Mouse (Mus musculus): ENCODE data around the gene Pln. TPM values are rescaled to one million over a fixed set of nuclear protein-coding genes. Genes with fewer than 3 reads are reported as not detected.

Pln gene
- 1,000 to 10,000 TPM; 5,608 to 7,152 TPM for total RNA-seq (2021)
- 9,883 and 19,352 TPM in 2 replicates for polyA plus RNA-seq (2012; rRNA removed)
- long read RNA-seq, transcript Pln-201 (2 exons, 2,334 nt), result major isoform, 1,418 of 6,492 reads
- long read RNA-seq, transcript Pln-205 (2 exons, 531 nt), result minor isoform, 27 of 6,492 reads
- long read RNA-seq, transcript Pln-202 (2 exons, 1,715 nt), result minor isoform, 13 of 6,492 reads
- long read RNA-seq, transcript Pln-204 (3 exons, 771 nt), result minor isoform, 98 of 6,492 reads
- long read RNA-seq, partial matches to known transcripts, result 0 of 6,492 reads
- long read RNA-seq, other reads (novel, unspliced or antisense), result 4,925 of 6,492 reads

DNA sequence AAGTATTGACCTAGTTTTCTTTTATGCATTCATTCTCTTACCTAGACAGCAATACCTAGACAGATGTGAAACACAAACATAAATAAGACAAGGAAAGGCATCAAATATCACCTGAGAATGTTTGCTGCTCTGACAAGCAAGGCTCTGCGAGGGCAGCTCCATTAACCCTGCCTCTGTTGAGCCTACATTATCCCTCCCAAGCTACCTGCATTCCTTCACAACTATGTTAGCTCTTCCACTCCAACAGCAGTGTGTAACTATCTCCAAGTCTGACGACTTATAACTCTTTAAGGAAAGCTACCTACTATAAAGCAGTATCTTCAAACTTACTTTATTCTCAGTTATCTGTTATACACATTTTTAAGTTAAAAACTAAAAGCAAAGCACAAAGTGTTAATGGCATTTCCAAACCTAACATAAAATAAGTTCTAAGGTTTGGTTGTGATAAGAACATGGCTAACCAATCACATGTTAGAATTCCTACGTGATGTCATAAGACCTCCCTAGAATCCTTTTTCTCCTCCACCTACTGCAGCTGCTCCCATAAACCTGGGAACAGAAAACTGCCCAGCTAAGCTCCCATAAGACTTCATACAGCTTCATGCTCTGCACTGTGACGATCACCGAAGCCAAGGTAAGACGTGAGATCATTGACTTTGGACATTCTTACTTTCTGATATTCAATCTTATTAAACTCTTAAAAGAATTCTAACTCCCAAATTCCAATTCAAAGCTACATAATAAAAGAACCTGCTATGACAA is at the start of gene Pln:
Gene Pln, plus strand, starts transcription at position 506 of the 762 bp plus-strand sequence.
- TF ChIP-seq EP300 (IDR thresholded peaks at IDR 0.05; ENCODE audit: insufficient read depth, low read depth, low read length) (0 out of 2 replicates have a peak, but pooled peaks have one; percentile 67), CTCF (IDR thresholded peaks at IDR 0.05) (no peak), POLR2A (IDR thresholded peaks at IDR 0.05; ENCODE audit: insufficient read depth, low read depth, low read length) (peak; percentile 94)
- peaks cover 36% of the 10 kb centered on the region for H3K36me3 ChIP-seq (ENCODE audit: control insufficient read depth, insufficient read depth, low read length)
- H3K79me2 ChIP-seq (replicated peaks; ENCODE audit: control insufficient read depth, insufficient read depth, low read length), result peaks cover 4% of the 10 kb centered on the region; the same call in 1 of the 2 replicates
- H3K4me1 ChIP-seq (ENCODE audit: control insufficient read depth, insufficient read depth, low read length), result peaks cover 14% of the 10 kb centered on the region
- 55% methylated on average over 6 of the region's 6 CpGs for WGBS
- H3K27ac ChIP-seq, result peak within 1 kb of the TSS; percentile 88
- intact Hi-C loops (cut with DNase I), result no loop called here
- H3K9ac ChIP-seq (ENCODE audit: low read depth, low read length), result peak within 1 kb of the TSS; percentile 74; the same call in 1 of the 2 replicates
- DNase-seq, result no peak
- H3K4me3 ChIP-seq, result peak within 1 kb of the TSS; percentile 55
- H3K27me3 ChIP-seq (ENCODE audit: control insufficient read depth, insufficient read depth, low read length), result no peaks in the 10 kb centered on the region

DNA sequence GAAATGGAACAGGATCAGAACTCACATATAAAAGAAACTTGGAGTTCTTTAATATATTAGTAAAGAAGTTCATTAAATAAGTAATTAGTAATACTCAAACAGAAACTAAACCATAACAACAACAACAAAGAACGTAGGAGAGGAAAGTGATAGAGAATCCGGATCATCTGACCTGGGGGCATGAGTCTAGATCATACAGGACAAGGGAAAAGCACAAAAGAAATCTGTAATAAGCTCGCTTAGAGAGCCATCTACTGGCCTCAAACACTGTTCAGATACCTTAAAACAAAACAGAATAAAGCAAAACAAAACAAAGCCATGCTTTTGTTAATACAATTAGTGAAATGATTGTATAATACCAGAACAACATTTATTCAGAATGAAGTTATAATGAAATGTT is 31.6 kb upstream of the Pln start:
- WGBS, result 29% methylated on average over 3 of the region's 3 CpGs
- peak overlapping the region; percentile 48 for H3K27ac ChIP-seq
- intact Hi-C loops (cut with DNase I), result loop anchor here (1.0 to 5.0 kb wide), 3 partner anchors 129 to 217 kb away; no protein-coding TSS in a partner anchor

DNA sequence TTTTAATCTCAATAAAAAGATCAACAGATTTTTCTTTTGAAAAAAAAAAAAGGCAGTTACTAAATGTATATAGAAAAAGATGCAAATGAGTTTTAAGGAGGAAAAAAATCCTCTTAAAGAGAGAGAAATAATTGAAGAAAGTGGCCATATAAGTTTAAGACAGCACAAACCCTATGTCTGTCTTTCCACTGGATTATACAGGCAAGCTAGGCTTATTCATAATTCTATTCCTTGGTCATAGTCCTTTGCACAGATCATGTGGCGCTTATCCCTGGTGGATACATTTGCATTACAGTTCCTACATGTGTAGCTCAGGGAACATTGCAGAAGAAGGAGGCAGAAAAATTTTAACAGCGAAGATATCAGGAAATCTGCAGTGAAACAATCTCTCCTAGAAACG is 30.8 kb upstream of the Pln start:
- 83% methylated on average over 3 of the region's 3 CpGs for WGBS
- TF ChIP-seq EP300 (IDR thresholded peaks at IDR 0.05; ENCODE audit: insufficient read depth, low read depth, low read length) (no peak), CTCF (IDR thresholded peaks at IDR 0.05) (no peak), POLR2A (IDR thresholded peaks at IDR 0.05; ENCODE audit: insufficient read depth, low read depth, low read length) (no peak)
- Histone ChIP-seq H3K4me1 (ENCODE audit: control insufficient read depth, insufficient read depth, low read length) (peaks cover 2% of the 10 kb centered on the region; the same call in 1 of the 2 replicates), H3K27me3 (ENCODE audit: control insufficient read depth, insufficient read depth, low read length) (no peaks in the 10 kb centered on the region), H3K79me2 (replicated peaks; ENCODE audit: control insufficient read depth, insufficient read depth, low read length) (peaks cover 7% of the 10 kb centered on the region), H3K36me3 (ENCODE audit: control insufficient read depth, insufficient read depth, low read length) (peaks cover 33% of the 10 kb centered on the region), H3K27ac (peak overlapping the region; percentile 7; the same call in 1 of the 2 replicates), H3K9ac (ENCODE audit: low read depth, low read length) (no peak overlapping the region), H3K4me3 (no peak overlapping the region)
- no peak for DNase-seq
- intact Hi-C loops (cut with DNase I), result loop anchor here (5.0 kb wide), 1 partner anchor 129 kb away; no protein-coding TSS in a partner anchor

More for the DNA sequence above, 31.6 kb upstream of the Pln start:
- TF ChIP-seq POLR2A (IDR thresholded peaks at IDR 0.05; ENCODE audit: insufficient read depth, low read depth, low read length), result no peak
- TF ChIP-seq CTCF (IDR thresholded peaks at IDR 0.05), result peak; percentile 71
- H3K4me1 ChIP-seq (ENCODE audit: control insufficient read depth, insufficient read depth, low read length), result no peaks in the 10 kb centered on the region; the same call in 1 of the 2 replicates
- peaks cover 33% of the 10 kb centered on the region for H3K36me3 ChIP-seq (ENCODE audit: control insufficient read depth, insufficient read depth, low read length)
- no peak overlapping the region for H3K4me3 ChIP-seq
- no peaks in the 10 kb centered on the region for H3K27me3 ChIP-seq (ENCODE audit: control insufficient read depth, insufficient read depth, low read length)
- peaks cover 5% of the 10 kb centered on the region for H3K79me2 ChIP-seq (replicated peaks; ENCODE audit: control insufficient read depth, insufficient read depth, low read length)
- no peak overlapping the region for H3K9ac ChIP-seq (ENCODE audit: low read depth, low read length)
- DNase-seq, result no peak

DNA sequence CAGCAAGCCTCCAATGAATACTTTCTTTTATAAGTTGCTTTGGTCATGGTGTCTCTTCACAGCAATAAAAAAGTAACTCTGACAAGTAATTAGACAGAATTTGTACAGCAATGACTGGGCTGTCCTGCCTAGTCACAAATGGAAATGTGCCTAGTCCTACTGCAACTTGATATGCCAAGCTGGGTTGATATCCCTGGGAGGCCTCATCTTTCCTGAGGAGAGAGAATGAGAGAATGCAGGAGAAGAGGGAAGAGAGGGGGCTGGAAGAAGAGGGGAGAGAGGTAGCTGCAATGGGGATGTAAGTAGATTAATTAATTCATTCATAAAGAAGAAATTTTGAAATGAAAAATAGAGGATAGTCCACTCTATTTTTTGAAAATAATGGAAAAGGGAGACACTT is 14.1 kb upstream of the Pln start:
- H3K27ac ChIP-seq, result peak overlapping the region; percentile 73; the same call in 1 of the 2 replicates
- no peak overlapping the region for H3K9ac ChIP-seq (ENCODE audit: low read depth, low read length)
- H3K36me3 ChIP-seq (ENCODE audit: control insufficient read depth, insufficient read depth, low read length), result peaks cover 39% of the 10 kb centered on the region
- peaks cover 3% of the 10 kb centered on the region for H3K79me2 ChIP-seq (replicated peaks; ENCODE audit: control insufficient read depth, insufficient read depth, low read length)
- H3K4me1 ChIP-seq (ENCODE audit: control insufficient read depth, insufficient read depth, low read length), result peaks cover 15% of the 10 kb centered on the region
- no peak for DNase-seq
- intact Hi-C loops (cut with DNase I), result no loop called here
- no peaks in the 10 kb centered on the region for H3K27me3 ChIP-seq (ENCODE audit: control insufficient read depth, insufficient read depth, low read length)
- no peak for TF ChIP-seq EP300 (IDR thresholded peaks at IDR 0.05; ENCODE audit: insufficient read depth, low read depth, low read length)
- no peak for TF ChIP-seq POLR2A (IDR thresholded peaks at IDR 0.05; ENCODE audit: insufficient read depth, low read depth, low read length)
- TF ChIP-seq CTCF (IDR thresholded peaks at IDR 0.05), result no peak
- H3K4me3 ChIP-seq, result no peak overlapping the region

DNA sequence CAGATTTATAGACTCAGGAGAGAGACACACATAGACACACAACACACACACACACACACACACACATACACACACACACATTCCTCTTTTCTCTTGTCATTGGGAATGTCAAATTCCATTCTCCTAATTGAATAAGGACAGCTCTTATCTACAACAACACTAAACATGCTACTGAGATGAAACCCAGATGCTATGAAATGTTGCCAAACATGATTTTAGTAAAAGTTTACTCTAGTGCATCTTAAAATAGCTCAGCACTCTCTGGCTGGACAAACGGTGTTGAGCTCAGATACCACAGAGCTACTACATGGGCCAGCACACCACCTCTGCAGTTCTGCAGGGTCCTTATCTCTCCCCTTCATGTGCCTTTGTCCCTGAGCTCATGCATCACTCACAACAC is 12.8 kb upstream of the Pln start:
- Histone ChIP-seq H3K79me2 (replicated peaks; ENCODE audit: control insufficient read depth, insufficient read depth, low read length) (peaks cover 3% of the 10 kb centered on the region), H3K27ac (peak overlapping the region; percentile 88), H3K4me3 (no peak overlapping the region), H3K27me3 (ENCODE audit: control insufficient read depth, insufficient read depth, low read length) (no peaks in the 10 kb centered on the region), H3K9ac (ENCODE audit: low read depth, low read length) (no peak overlapping the region), H3K4me1 (ENCODE audit: control insufficient read depth, insufficient read depth, low read length) (peaks cover 21% of the 10 kb centered on the region), H3K36me3 (ENCODE audit: control insufficient read depth, insufficient read depth, low read length) (peaks cover 39% of the 10 kb centered on the region)
- peak; percentile 32; the same call in 1 of the 2 replicates for TF ChIP-seq POLR2A (IDR thresholded peaks at IDR 0.05; ENCODE audit: insufficient read depth, low read depth, low read length)
- peak; percentile 95 for TF ChIP-seq EP300 (IDR thresholded peaks at IDR 0.05; ENCODE audit: insufficient read depth, low read depth, low read length)
- no peak for TF ChIP-seq CTCF (IDR thresholded peaks at IDR 0.05)
- 10% methylated on average over 1 of the region's 1 CpGs for WGBS
- intact Hi-C loops (cut with DNase I), result loop anchor here (1.0 to 2.0 kb wide), 3 partner anchors 11 to 146 kb away; no protein-coding TSS in a partner anchor
- peak in 1 of 2 experiments; percentile 65 for DNase-seq
